Mouse (Mus musculus) cerebral cortex, adult 2 months (tissue): ENCODE data around the gene R3hdml.

Experiments used
- WGBS: fragments of 180-500 bp; shearing (Covaris S2); methylation state at CpG from one replicate; pipeline ENCODE4 v1.1.7; 2018; 5-methylcytosine and 5-hydroxymethylcytosine counted together

The R3hdml gene

GRCm38 (mm10) chr2:163472466-163472851 lies 19.7 kb upstream of the R3hdml start, which contains the start of gene Fitm2:
Gene Fitm2, minus strand, starts transcription at chr2:163472629.
- WGBS = under 1% methylated on average over 30 of the region's 30 CpGs

- WGBS = 54% methylated on average over 18 of the region's 18 CpGs
Observed at GRCm38 (mm10) chr2:163480191-163480825, 11.8 kb upstream of the R3hdml start.

- 9% methylated on average over 21 of the region's 21 CpGs for WGBS
Observed at GRCm38 (mm10) chr2:163481539-163482029, 10.5 kb upstream of the R3hdml start.

- 85% methylated on average over 3 of the region's 3 CpGs for WGBS
Observed at GRCm38 (mm10) chr2:163487360-163487759, 4.8 kb upstream of the R3hdml start.

GRCm38 (mm10) chr2:163489725-163490291 lies 2.3 kb upstream of the R3hdml start:
- 58% methylated on average over 5 of the region's 5 CpGs for WGBS

GRCm38 (mm10) chr2:163490656-163491055 lies 1.5 kb upstream of the R3hdml start:
- WGBS = 86% methylated on average over 17 of the region's 17 CpGs

- 50% methylated on average over 7 of the region's 7 CpGs for WGBS
Observed at GRCm38 (mm10) chr2:163491351-163491750, 767 bp upstream of the R3hdml start.

GRCm38 (mm10) chr2:163493031-163493430 lies 913 bp downstream of the R3hdml start:
- WGBS = 51% methylated on average over 5 of the region's 5 CpGs

- 58% methylated on average over 5 of the region's 5 CpGs for WGBS
Observed at GRCm38 (mm10) chr2:163493976-163494375, 1.9 kb downstream of the R3hdml start.

GRCm38 (mm10) chr2:163494456-163494855 lies 2.3 kb downstream of the R3hdml start:
- 56% methylated on average over 6 of the region's 6 CpGs for WGBS

- 62% methylated on average over 2 of the region's 2 CpGs for WGBS
Observed at GRCm38 (mm10) chr2:163502219-163502618, 10.1 kb downstream of the R3hdml start.

GRCm38 (mm10) chr2:163503191-163503590 lies 11.1 kb downstream of the R3hdml start:
- 87% methylated on average over 7 of the region's 7 CpGs for WGBS

- 92% methylated on average over 10 of the region's 10 CpGs for WGBS
Observed at GRCm38 (mm10) chr2:163506300-163507004, 14.3 kb downstream of the R3hdml start, which contains the start of gene Hnf4a. Gene Hnf4a, plus strand, starts transcription at chr2:163506808.

GRCm38 (mm10) chr2:163525761-163526243 lies 33.7 kb downstream of the R3hdml start:
- WGBS = 89% methylated on average over 7 of the region's 7 CpGs

GRCm38 (mm10) chr2:163527497-163527896 lies 35.4 kb downstream of the R3hdml start:
- 91% methylated on average over 2 of the region's 2 CpGs for WGBS

GRCm38 (mm10) chr2:163530418-163530817 lies 38.3 kb downstream of the R3hdml start:
- WGBS = 73% methylated on average over 8 of the region's 8 CpGs

GRCm38 (mm10) chr2:163531917-163532316 lies 39.8 kb downstream of the R3hdml start:
- 11% methylated on average over 9 of the region's 9 CpGs for WGBS

- 90% methylated on average over 9 of the region's 9 CpGs for WGBS
Observed at GRCm38 (mm10) chr2:163533226-163533625, 41.1 kb downstream of the R3hdml start.

- WGBS = 11% methylated on average over 22 of the region's 22 CpGs
Observed at GRCm38 (mm10) chr2:163534958-163535524, 42.9 kb downstream of the R3hdml start.

- 90% methylated on average over 5 of the region's 5 CpGs for WGBS
Observed at GRCm38 (mm10) chr2:163537443-163537842, 45.3 kb downstream of the R3hdml start.

GRCm38 (mm10) chr2:163538410-163538809 lies 46.3 kb downstream of the R3hdml start:
- 80% methylated on average over 2 of the region's 2 CpGs for WGBS
